Mouse (Mus musculus) embryo, embryonic 10.5 days (tissue): ENCODE measurements around the gene Gria2.

Experiments
- DNase-seq: peaks from one replicate; pipeline ENCODE4 v3.0.0-alpha.2; 2015; ENCODE audit warnings: low spot score

The Gria2 gene

GRCm38 (mm10) chr3:80802596-80803081 is at the start of gene Gria2:
Gria2 (minus strand) TSS chr3:80802835.
- peak; percentile 88 for DNase-seq

- DNase-seq, result no peak
These were observed 48.3 kb upstream of the Gria2 start for GRCm38 (mm10) chr3:80850947-80851346.

GRCm38 (mm10) chr3:80845634-80846033 is 43.0 kb upstream of the Gria2 start:
- no peak for DNase-seq

GRCm38 (mm10) chr3:80839845-80840244 is 37.2 kb upstream of the Gria2 start:
- DNase-seq, result no peak

GRCm38 (mm10) chr3:80837583-80837982 is 34.9 kb upstream of the Gria2 start:
- DNase-seq, result no peak

GRCm38 (mm10) chr3:80823975-80824374 is 21.3 kb upstream of the Gria2 start:
- DNase-seq, result no peak

DNA sequence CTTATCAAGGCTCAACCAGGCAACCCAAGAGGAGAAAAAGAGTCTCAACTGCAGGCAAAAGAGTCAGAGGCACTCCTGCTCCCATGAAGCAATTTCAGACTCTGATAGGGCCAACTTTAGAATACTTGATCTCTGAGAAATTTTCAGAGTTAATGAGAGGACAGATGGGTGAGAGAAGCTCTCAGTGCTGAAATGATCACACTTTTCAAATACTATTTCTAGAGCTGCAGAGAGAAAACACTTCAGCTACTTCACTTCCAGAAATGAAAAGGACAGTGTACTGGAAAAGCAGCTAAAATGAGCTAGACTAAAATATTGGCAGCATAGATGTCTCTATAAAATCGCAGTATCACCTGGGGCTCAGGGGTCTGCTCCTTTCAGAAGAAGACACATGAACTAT is 16.0 kb upstream of the Gria2 start:
- no peak for DNase-seq

- DNase-seq, result no peak
These were observed 11.1 kb upstream of the Gria2 start for GRCm38 (mm10) chr3:80813734-80814133.

DNA sequence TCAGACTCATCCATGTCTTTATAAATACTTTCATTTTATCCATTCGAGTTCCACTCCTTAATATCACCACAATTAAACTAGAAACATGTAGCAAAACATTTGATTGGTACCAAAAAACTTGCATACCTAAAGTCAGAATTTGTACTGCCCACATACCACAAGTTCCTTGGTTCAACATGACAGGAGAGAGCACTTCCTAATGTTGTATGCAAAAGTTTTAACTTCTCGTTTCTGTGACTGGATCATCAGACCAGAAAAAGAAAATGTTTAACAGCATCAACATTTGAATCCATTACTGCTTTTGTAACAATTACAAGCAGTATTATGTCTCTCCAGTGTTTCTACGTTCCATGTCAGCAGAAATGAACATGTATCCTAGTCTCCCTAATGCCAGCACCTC is 9.6 kb upstream of the Gria2 start:
- DNase-seq, result no peak

DNA sequence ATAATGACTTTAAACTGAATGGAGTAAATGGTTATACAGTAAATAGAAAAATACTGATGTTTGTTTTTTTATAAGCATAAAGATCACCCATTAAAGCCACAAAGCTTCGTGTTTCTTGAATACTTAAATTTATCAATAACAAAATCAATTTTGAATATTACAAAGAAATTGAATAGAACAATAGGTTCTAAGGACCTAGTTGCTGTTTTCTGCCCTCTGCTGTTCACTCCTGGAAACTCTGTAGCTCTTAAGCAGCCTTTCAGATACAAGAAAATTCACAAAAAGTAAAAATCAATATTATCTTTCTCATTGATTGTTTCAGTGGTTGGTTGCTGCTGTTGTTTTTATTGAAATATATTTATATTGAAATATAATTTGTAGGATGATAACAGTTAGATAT is 2.7 kb upstream of the Gria2 start:
- DNase-seq, result peak; percentile 50

DNA sequence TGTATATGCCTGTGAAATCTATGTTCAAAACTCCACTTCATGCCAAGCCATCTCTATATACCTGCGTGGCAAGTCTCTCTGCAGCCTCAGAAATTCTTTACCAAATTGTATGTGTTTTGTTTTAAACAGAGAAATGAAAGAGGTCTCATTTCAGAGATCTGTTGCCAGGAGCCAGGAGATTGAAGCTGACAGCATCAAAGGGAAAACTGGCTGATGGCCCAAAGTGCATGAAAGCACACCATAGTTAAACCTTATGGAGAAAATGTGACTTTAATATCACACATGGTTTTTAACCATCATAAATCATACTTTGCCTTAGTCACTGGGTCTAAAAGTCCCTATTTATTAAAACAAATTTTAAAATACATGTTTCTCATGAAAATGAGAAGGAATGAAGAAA is 1.2 kb upstream of the Gria2 start:
- DNase-seq, result no peak

DNA sequence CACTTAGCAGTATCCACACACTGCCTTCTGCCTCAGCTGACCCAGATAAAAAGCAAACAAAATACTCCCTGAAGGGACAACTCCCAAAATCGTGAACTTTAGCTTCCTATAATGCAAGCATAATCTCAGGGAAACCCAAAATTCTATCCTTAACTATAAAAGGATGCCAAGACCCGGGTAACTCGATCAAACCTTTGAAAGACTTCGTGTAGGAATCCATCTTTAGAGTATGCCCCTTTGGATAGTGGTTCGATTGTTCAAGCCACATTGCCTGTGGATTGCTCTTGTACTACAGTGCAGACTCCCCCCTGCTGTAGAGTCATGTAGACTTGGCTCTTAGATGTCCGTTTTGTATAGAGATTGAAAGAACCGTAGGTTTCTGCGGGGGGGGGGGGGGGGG is 576 bp upstream of the Gria2 start:
- DNase-seq, result no peak

DNA sequence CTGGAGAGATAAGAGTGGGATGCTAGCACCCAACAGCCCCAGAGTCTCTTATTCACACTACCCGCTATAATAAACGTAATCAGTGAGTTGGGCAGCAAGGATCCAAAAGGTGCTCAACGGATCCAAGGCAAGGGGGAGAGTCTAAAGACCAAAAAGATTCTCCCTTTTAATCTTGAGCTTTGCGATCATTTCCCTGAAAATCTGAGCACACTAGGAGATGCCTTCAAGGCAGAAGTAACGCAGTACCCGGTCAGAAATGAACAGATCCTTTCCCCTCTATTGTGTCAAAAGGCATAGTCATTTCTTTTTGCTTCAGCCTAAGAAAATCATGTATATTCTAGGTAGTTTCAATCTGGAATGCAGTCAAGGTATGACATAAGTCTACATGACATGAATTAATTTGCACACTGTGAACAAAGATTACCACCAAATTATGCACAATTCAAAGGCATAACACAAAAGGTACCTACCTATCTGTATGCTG is 766 bp downstream of the Gria2 start:
- DNase-seq, result peak; percentile 13

DNA sequence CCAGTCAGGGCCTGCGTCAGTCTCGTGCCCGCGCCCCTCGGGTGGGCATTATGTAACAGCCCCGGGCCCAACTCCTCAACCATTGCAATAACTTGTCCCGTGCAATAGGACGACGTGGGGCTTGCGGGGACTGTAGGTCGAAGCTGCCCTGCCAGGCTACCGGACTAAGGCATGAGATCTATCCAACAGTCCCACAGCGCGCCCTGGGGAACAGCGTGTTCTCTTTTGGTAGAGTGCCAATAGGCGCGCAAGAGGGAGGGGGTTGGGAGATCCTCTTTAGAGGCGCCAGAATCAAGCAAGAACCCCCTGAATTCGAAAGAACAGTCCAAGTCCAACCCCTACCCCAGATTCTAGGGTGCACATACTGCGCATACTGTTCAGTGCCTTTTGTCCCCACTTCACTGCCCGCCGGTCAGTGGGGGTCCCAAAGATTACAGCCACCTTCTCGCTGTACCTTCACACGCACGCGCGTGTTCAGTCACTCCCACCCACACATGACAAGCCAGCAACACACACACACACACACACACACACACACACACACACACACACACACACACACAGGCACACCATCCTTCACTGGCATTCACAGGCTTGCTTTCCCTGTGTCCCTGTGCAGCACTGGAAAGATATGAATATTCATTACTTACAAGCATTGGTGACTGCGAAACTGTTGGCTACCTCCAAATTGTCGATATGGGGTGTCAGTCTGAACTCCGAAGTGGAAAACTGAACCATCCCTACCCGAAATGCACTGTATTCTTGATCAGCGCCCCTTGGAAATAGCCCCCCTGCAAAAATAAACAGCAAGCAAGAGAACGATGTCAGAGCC is 1.4 kb downstream of the Gria2 start:
- DNase-seq, result peak; percentile 62

DNA sequence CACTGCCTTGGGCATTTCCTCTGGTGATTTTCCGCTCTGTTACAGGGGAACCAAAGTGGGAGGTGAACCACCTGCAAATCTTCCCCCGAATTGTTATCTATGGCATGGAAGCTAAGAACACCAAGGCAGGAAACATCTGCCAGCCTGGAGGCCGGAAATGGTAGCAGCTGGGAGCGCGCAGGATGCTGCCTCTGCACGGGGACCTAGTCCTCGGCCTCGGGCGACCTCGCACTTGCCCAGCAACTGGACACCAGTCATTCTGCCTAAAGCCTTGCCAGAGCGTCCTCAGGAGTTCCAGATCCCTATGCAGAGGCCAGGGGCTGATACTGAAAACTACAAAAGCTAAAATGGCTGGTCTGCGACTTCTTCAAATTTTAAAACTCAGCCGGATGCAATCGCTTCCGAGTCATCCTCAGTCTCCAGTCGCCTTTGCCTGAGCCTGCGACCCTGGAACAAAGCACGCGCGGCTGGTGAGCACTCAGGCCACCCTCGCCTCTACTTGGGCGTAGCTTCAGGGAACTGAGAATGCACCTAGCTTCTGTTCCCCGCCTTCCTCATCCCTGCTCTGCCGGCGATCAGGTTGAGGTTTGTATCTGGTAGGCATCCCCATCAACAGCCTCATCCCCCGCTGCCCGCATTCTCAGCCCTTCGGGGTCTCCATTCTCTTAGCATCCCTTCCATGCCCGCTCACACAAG is 2.2 kb downstream of the Gria2 start:
- DNase-seq, result peak; percentile 62

GRCm38 (mm10) chr3:80797935-80798334 is 4.7 kb downstream of the Gria2 start:
- DNase-seq, result no peak

DNA sequence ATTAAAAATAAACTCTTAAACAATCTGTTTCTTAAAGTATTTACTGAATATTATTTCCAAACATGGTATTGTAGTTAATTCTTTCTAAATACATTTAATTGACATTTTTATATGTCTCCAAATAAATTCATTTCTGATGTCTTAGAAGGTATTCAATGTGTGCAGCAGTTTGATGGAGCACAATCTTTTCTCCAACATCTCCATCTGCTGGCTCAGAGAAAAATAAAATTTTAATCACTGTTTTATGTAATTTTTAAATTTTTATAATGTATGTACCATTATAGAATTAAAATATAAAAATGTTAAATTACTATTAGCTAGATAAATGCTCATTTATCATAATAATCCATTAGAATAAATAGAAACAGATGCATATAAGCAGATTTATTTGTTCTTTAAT is 5.9 kb downstream of the Gria2 start:
- no peak for DNase-seq

- DNase-seq, result no peak
These were observed 7.4 kb downstream of the Gria2 start for GRCm38 (mm10) chr3:80795284-80795683.

DNA sequence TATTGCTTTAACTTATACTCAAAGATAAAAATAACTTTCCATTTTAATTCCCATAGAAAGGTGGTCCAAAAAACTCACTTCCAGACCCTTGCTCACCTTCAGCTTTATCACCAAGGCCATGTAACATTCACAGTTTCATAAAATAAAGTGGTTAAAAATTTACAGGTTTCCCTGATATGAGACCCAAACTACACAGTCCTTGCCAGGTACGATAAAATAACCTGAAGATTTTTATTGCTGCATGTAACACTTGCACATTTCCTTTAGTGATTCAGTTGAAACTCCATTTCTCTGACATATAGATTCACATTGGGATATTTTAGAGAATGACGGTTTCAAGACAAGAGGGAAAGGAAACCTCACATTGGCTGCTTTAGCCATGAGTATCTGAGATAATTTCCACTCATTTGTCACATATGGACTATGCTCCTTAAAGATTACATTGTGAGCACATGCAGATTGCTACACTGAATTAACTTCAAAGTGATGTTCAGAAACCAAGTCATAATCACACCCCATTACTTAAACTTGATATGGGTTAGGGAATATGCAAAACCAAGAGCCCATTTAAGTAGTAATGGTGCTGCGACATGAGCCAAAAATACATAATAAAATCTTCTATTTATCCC is 15.4 kb downstream of the Gria2 start:
- DNase-seq, result no peak

GRCm38 (mm10) chr3:80781144-80781530 is 21.5 kb downstream of the Gria2 start:
- DNase-seq, result no peak

DNA sequence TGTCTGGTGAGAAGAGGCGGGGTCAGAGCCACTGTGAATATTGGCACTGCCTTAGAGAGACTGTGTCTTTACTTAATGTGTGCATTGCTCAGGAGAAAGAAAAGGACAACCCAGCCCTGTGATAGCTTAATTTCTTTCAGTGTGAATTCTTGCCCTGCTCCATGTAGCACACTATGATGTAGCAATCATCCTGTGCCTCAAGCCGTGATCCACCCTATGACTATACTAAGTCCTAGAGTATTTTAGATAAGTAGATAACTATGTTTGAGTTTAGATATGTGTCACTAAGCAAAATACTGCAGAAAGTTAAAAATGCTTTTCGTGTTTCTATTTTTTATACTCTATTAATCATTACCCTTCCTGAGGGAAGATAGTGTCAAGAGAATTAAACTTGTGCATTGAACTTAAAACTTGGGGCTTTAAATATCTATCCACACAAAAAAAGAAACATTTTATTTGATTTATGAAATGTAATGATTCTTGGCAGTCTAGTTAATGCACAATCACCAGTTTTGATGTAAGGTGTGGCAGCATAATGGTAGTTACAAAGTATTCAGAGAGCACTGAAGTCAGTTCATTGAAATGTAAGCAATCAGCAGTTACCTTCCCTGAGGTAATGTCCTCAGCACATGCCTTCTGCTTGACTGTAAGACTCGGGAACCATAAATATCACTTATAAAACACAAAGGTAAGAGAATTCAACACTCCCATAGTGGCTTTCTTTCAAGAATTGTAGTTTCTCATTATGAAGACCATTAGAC is 22.1 kb downstream of the Gria2 start:
- no peak for DNase-seq

- no peak for DNase-seq
These were observed 26.0 kb downstream of the Gria2 start for GRCm38 (mm10) chr3:80776628-80777027.
